Mouse (Mus musculus): ENCODE results near the gene Ptpn5. TPM values are rescaled to one million over a fixed set of nuclear protein-coding genes. Genes with fewer than 3 reads are reported as not detected.

Gene Ptpn5
- polyA plus RNA-seq, 1 experiment from 2014 or later = 0.39 TPM

DNA sequence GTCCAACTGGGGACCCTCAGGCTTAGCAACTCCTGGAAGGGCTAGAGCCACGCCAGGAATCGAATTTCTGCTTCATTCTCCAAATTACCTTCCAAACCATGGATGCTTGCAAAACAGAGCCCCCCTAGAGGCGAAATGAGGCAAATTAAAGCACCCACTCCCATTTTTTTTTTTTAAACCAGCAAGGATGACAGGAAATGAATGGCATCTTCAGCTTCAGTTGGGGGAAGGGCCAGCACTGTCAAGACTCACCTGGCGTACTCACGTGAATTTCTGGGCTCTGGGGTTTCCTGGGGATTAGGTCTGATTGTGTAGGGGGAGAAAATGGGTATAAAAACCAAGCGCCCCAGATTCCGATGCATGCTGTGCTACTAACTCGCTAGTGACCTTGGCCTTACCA is 2.2 kb downstream of the Ptpn5 start:
- Histone ChIP-seq H3K4me1 (ENCODE audit: control insufficient read depth, insufficient read depth, low read length) (peaks cover 5% of the 10 kb centered on the region; the same call in 1 of the 2 replicates), H3K27ac (replicated peaks; ENCODE audit: low read depth, low read length) (no peak overlapping the region), H3K9ac (ENCODE audit: low read length) (no peak overlapping the region), H3K4me2 (ENCODE audit: low read depth, severe bottlenecking) (no peak overlapping the region; the same call in 1 of the 2 replicates), H3K27me3 (ENCODE audit: control insufficient read depth, insufficient read depth, low read length) (peaks cover 46% of the 10 kb centered on the region), H3K9me3 (ENCODE audit: control insufficient read depth, low read length) (no peaks in the 10 kb centered on the region), H3K36me3 (ENCODE audit: control insufficient read depth, insufficient read depth, low read length) (no peaks in the 10 kb centered on the region), H3K4me3 (ENCODE audit: low read depth, low read length) (no peak overlapping the region)
- WGBS = 27% methylated on average over 8 of the region's 8 CpGs
- DNase-seq (ENCODE audit: low spot score) (no peak), ATAC-seq (ENCODE audit: insufficient number of reproducible peaks, low FRiP score, low TSS enrichment, low read depth) (no peak)

DNA sequence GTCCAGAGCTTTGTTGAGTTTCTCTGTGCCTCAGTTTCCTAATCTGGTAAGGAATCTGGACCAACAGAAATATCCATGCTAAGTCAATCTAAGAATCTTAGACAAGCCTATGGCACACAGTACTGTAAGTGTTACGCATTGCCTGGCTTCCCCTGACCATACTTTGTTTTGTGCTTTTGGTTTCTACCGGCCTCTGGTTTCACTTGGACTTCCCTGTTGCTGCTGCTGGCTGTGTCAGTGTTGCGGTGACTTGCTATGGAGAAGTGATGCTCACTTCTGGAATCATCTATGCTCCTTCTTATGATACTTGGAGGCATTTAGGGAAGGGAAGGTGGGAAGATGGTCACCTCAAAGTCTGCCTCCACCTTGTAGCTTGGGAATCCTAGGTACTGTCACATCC is 11.5 kb downstream of the Ptpn5 start:
- Histone ChIP-seq H3K4me2 (ENCODE audit: low read depth, severe bottlenecking) (no peak overlapping the region), H3K4me3 (ENCODE audit: low read depth, low read length) (no peak overlapping the region), H3K9ac (ENCODE audit: low read length) (no peak overlapping the region), H3K36me3 (ENCODE audit: control insufficient read depth, insufficient read depth, low read length) (no peaks in the 10 kb centered on the region), H3K4me1 (ENCODE audit: control insufficient read depth, insufficient read depth, low read length) (no peaks in the 10 kb centered on the region), H3K27ac (replicated peaks; ENCODE audit: low read depth, low read length) (no peak overlapping the region), H3K27me3 (ENCODE audit: control insufficient read depth, insufficient read depth, low read length) (no peaks in the 10 kb centered on the region), H3K9me3 (ENCODE audit: control insufficient read depth, low read length) (no peaks in the 10 kb centered on the region)
- WGBS = 95% methylated on average over 3 of the region's 3 CpGs
- ATAC-seq (ENCODE audit: insufficient number of reproducible peaks, low FRiP score, low TSS enrichment, low read depth) (no peak), DNase-seq (ENCODE audit: low spot score) (no peak)

DNA sequence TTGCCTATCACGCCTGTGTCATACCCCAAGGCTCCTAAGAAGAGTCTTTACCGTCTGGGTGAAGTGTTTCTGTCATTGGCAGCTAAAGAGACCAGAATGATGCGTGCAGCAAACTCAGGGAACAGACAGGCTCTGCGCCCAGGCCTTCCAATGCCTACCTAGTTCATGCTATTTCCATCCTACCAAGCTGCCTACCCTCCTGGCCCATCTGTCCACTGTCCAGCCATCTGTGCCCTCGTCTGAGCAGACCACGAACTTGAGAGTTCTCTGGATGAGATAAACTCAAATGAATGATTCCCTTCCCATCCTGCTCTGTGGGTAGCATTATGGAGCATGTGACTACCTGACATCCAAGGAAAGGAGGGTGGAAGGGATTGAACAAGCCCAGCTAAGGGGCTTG is 16.8 kb downstream of the Ptpn5 start:
- DNase-seq (ENCODE audit: low spot score) (no peak), ATAC-seq (ENCODE audit: insufficient number of reproducible peaks, low FRiP score, low TSS enrichment, low read depth) (no peak)
- Histone ChIP-seq H3K4me3 (ENCODE audit: low read depth, low read length) (no peak overlapping the region), H3K27me3 (ENCODE audit: control insufficient read depth, insufficient read depth, low read length) (no peaks in the 10 kb centered on the region), H3K4me2 (ENCODE audit: low read depth, severe bottlenecking) (no peak overlapping the region), H3K36me3 (ENCODE audit: control insufficient read depth, insufficient read depth, low read length) (no peaks in the 10 kb centered on the region), H3K9me3 (ENCODE audit: control insufficient read depth, low read length) (no peaks in the 10 kb centered on the region), H3K9ac (ENCODE audit: low read length) (no peak overlapping the region), H3K27ac (replicated peaks; ENCODE audit: low read depth, low read length) (no peak overlapping the region), H3K4me1 (ENCODE audit: control insufficient read depth, insufficient read depth, low read length) (no peaks in the 10 kb centered on the region)
- WGBS = 85% methylated on average over 6 of the region's 6 CpGs

DNA sequence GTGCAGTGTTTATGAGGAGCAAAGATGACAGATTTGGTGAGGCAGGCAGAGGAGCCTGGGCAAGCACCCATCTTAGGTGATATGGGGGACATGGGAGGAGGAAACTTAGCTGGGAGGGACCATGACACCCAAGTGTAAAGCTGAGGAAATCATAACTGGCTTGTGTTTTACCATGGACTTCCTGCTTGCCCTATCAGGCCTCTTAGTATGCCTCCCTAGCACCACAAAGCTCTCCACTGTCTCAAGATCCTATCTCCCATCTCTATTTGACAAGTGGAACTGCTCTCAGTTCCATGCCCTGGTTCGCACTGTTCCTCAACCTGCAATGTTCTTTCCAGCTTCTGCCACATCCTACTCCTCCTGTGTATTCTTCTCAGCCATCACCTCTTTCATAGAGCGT is 18.0 kb downstream of the Ptpn5 start:
- Histone ChIP-seq H3K4me1 (ENCODE audit: control insufficient read depth, insufficient read depth, low read length) (no peaks in the 10 kb centered on the region), H3K27ac (replicated peaks; ENCODE audit: low read depth, low read length) (no peak overlapping the region), H3K4me2 (ENCODE audit: low read depth, severe bottlenecking) (no peak overlapping the region), H3K9me3 (ENCODE audit: control insufficient read depth, low read length) (no peaks in the 10 kb centered on the region), H3K9ac (ENCODE audit: low read length) (no peak overlapping the region), H3K27me3 (ENCODE audit: control insufficient read depth, insufficient read depth, low read length) (no peaks in the 10 kb centered on the region), H3K4me3 (ENCODE audit: low read depth, low read length) (no peak overlapping the region), H3K36me3 (ENCODE audit: control insufficient read depth, insufficient read depth, low read length) (no peaks in the 10 kb centered on the region)
- WGBS = 87% methylated on average over 2 of the region's 2 CpGs
- no peak for DNase-seq (ENCODE audit: low spot score)
- no peak for ATAC-seq (ENCODE audit: insufficient number of reproducible peaks, low FRiP score, low TSS enrichment, low read depth)

DNA sequence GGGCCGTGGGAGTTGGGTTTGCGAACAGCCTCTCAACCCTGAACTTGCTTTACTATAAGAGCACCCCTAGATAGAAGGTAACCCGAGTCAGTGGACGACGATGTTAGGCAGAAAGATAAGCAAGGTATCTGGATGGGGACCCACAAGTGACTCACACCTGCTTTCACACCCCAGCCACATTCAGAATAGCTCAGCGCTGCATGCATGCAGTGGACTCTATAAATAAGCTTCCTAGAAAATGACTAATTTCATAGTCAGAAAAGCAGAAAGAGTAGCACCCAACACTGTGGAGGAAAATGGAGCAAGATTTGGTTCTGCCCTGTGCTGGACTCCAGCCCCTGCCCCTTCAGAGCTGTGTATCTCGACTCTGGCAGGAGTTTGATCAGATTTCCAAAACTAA is 20.1 kb downstream of the Ptpn5 start:
- no peak for DNase-seq (ENCODE audit: low spot score)
- Histone ChIP-seq H3K9ac (ENCODE audit: low read length) (no peak overlapping the region), H3K27me3 (ENCODE audit: control insufficient read depth, insufficient read depth, low read length) (no peaks in the 10 kb centered on the region), H3K36me3 (ENCODE audit: control insufficient read depth, insufficient read depth, low read length) (no peaks in the 10 kb centered on the region), H3K4me3 (ENCODE audit: low read depth, low read length) (no peak overlapping the region), H3K27ac (replicated peaks; ENCODE audit: low read depth, low read length) (no peak overlapping the region), H3K4me2 (ENCODE audit: low read depth, severe bottlenecking) (no peak overlapping the region), H3K9me3 (ENCODE audit: control insufficient read depth, low read length) (no peaks in the 10 kb centered on the region), H3K4me1 (ENCODE audit: control insufficient read depth, insufficient read depth, low read length) (no peaks in the 10 kb centered on the region)
- WGBS = 80% methylated on average over 7 of the region's 7 CpGs
- ATAC-seq (ENCODE audit: insufficient number of reproducible peaks, low FRiP score, low TSS enrichment, low read depth) = no peak

DNA sequence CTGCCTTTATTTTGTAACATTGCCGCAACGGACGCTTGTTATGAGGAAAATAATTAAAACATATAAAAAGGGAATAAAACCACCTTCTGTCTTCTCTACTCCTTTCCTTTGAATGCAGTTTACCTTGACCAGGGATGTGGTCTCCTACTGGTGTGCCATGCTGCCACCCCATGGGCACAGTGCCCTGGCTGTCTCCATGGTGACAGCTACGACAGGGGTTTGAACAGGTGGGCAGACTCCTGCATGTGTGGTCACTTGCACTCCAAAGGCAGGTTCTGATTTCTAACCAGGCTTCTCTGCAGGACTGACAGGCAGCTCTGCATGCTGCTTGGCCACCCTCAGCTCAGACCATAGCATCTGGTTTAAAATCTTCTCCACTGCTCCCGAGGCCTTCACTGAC is 21.4 kb downstream of the Ptpn5 start:
- DNase-seq (ENCODE audit: low spot score) (no peak), ATAC-seq (ENCODE audit: insufficient number of reproducible peaks, low FRiP score, low TSS enrichment, low read depth) (no peak)
- H3K4me2 ChIP-seq (ENCODE audit: low read depth, severe bottlenecking) = no peak overlapping the region
- H3K36me3 ChIP-seq (ENCODE audit: control insufficient read depth, insufficient read depth, low read length) = no peaks in the 10 kb centered on the region
- no peaks in the 10 kb centered on the region for H3K4me1 ChIP-seq (ENCODE audit: control insufficient read depth, insufficient read depth, low read length)
- no peak overlapping the region for H3K9ac ChIP-seq (ENCODE audit: low read length)
- H3K9me3 ChIP-seq (ENCODE audit: control insufficient read depth, low read length) = no peaks in the 10 kb centered on the region
- WGBS = 87% methylated on average over 5 of the region's 5 CpGs
- no peak overlapping the region for H3K4me3 ChIP-seq (ENCODE audit: low read depth, low read length)
- no peak overlapping the region for H3K27ac ChIP-seq (replicated peaks; ENCODE audit: low read depth, low read length)
- H3K27me3 ChIP-seq (ENCODE audit: control insufficient read depth, insufficient read depth, low read length) = no peaks in the 10 kb centered on the region

DNA sequence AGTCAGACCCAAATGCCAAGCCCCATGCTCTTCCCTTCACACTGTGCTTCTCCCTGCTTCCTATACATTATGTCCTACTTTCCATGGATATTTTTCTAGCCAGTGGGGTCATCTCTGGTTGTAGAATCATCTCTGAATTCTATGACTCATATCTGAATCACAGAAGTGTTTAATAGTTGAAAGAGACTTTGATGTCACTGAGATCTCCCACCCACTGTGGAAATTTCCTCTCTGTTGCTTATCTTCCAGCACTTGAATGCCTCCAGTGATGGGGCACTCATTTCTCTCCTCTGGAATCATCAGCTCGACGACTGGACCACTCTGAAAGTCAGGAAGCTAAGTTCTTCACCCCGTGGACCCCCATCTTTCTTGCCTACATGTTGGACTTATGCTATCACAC is 22.4 kb downstream of the Ptpn5 start:
- no peak for ATAC-seq (ENCODE audit: insufficient number of reproducible peaks, low FRiP score, low TSS enrichment, low read depth)

DNA sequence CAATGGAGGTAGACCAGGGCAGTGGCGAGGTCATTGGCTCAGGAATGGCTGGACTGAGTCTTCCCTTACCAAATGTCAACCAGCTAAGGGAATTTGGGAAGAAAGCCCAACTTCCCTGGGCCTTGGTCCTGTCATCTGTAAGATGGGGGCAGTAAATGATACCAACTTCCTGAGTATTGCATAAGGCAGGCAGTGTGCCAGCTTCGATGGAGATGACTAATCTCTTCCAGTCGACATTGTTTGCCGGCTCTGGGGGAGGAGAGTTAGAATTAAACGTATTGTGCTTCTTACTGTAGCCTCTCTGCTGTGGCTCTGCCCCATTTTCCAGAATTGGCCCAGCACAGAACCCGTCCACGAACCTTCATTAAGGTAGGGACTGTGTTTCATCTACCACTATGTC is 23.0 kb downstream of the Ptpn5 start:
- ATAC-seq (ENCODE audit: insufficient number of reproducible peaks, low FRiP score, low TSS enrichment, low read depth) (no peak), DNase-seq (ENCODE audit: low spot score) (no peak)
- Histone ChIP-seq H3K27me3 (ENCODE audit: control insufficient read depth, insufficient read depth, low read length) (no peaks in the 10 kb centered on the region), H3K9me3 (ENCODE audit: control insufficient read depth, low read length) (no peaks in the 10 kb centered on the region), H3K9ac (ENCODE audit: low read length) (no peak overlapping the region), H3K4me2 (ENCODE audit: low read depth, severe bottlenecking) (no peak overlapping the region), H3K4me3 (ENCODE audit: low read depth, low read length) (no peak overlapping the region), H3K27ac (replicated peaks; ENCODE audit: low read depth, low read length) (no peak overlapping the region), H3K4me1 (ENCODE audit: control insufficient read depth, insufficient read depth, low read length) (no peaks in the 10 kb centered on the region), H3K36me3 (ENCODE audit: control insufficient read depth, insufficient read depth, low read length) (no peaks in the 10 kb centered on the region)
- WGBS = 84% methylated on average over 7 of the region's 7 CpGs

More for the DNA sequence above, 22.4 kb downstream of the Ptpn5 start:
- Histone ChIP-seq H3K27me3 (ENCODE audit: control insufficient read depth, insufficient read depth, low read length) (no peaks in the 10 kb centered on the region), H3K36me3 (ENCODE audit: control insufficient read depth, insufficient read depth, low read length) (no peaks in the 10 kb centered on the region), H3K4me2 (ENCODE audit: low read depth, severe bottlenecking) (no peak overlapping the region), H3K4me1 (ENCODE audit: control insufficient read depth, insufficient read depth, low read length) (no peaks in the 10 kb centered on the region), H3K4me3 (ENCODE audit: low read depth, low read length) (no peak overlapping the region), H3K9ac (ENCODE audit: low read length) (no peak overlapping the region), H3K9me3 (ENCODE audit: control insufficient read depth, low read length) (no peaks in the 10 kb centered on the region), H3K27ac (replicated peaks; ENCODE audit: low read depth, low read length) (no peak overlapping the region)
- WGBS = 81% methylated on average over 3 of the region's 3 CpGs
- DNase-seq (ENCODE audit: low spot score) = no peak

DNA sequence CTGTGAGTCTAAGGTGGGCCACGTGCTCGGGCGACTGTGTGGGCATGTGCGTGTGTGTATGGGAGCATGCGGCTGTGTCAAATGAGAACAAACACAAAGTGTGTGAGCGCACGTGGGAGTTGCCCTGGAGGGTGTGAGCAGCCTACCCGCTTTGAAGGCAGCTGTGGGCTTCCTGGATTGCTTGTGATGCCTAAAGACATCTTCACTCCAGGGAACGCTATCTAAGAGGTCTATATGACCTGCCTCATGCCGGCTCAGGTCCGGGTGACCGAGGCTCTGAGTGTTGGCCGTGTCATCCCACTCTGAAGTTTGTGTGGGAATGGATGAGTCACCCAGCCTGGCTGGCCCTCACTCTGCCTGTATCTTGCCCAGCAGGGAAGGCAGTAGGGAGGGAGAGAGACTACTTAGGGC is 24.7 kb downstream of the Ptpn5 start:
- H3K4me1 ChIP-seq (ENCODE audit: control insufficient read depth, insufficient read depth, low read length) = no peaks in the 10 kb centered on the region
- ATAC-seq (ENCODE audit: insufficient number of reproducible peaks, low FRiP score, low TSS enrichment, low read depth) = no peak
- 88% methylated on average over 13 of the region's 13 CpGs for WGBS

More for the DNA sequence above, 24.7 kb downstream of the Ptpn5 start:
- no peak for DNase-seq (ENCODE audit: low spot score)
- Histone ChIP-seq H3K27me3 (ENCODE audit: control insufficient read depth, insufficient read depth, low read length) (no peaks in the 10 kb centered on the region), H3K4me2 (ENCODE audit: low read depth, severe bottlenecking) (no peak overlapping the region), H3K36me3 (ENCODE audit: control insufficient read depth, insufficient read depth, low read length) (no peaks in the 10 kb centered on the region), H3K9ac (ENCODE audit: low read length) (no peak overlapping the region), H3K27ac (replicated peaks; ENCODE audit: low read depth, low read length) (no peak overlapping the region), H3K4me3 (ENCODE audit: low read depth, low read length) (no peak overlapping the region), H3K9me3 (ENCODE audit: control insufficient read depth, low read length) (no peaks in the 10 kb centered on the region)
